Mouse (Mus musculus): ENCODE measurements around the gene Birc3.

GRCm38 (mm10) chr9:7846667-7847199 is 26.3 kb downstream of the Birc3 start:
- TF ChIP-seq CTCF (IDR thresholded peaks at IDR 0.05; ENCODE audit: low read depth) (no peak), EP300 (IDR thresholded peaks at IDR 0.05; ENCODE audit: low read depth) (no peak)

Measured in liver, postnatal 0 days (tissue).